Mouse (Mus musculus): ENCODE results near the gene Rbbp6.

DNA sequence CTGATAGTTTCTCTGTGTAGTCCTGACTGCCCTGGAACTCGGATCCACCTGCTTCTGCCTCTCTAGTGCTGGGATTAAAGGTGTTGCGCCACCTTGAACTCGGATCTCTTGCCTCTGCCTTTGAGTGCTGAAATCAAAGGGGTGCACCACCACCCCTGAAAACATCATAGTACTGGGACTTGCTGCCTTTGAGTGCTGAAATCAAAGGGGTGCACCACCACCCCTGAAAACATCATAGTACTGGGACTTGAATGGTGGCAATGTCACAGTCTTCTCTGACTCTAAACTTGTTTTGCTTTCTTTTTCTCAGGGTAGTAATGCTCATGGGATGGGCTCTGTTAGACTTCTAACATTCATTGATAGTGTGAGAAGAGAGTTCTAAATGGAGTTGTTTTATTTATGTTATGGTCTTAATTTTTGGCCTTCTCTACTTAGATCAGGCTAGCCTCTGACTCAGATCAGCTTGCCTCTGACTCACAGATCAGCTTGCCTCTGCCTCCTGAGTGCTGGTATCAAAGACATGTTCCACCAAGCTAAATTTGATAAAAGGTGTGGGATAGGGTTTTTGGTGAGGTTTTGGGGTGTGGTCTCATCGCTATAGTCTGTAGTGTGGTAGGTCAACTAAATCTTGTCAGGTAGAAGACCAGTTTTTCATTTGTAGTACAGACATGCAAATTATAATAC, 6.7 kb downstream of the Rbbp6 start:
- no peak for TF ChIP-seq EP300 (IDR thresholded peaks at IDR 0.05; ENCODE audit: low read depth)
- TF ChIP-seq CTCF (IDR thresholded peaks at IDR 0.05; ENCODE audit: low read depth): no peak

Measured in heart, postnatal 0 days (tissue).